Mouse (Mus musculus) heart, postnatal 25 days (tissue): Measurements from ENCODE around the gene Gm28051. TPM values are rescaled to one million over a fixed set of nuclear protein-coding genes. Genes with fewer than 3 reads are reported as not detected.

Experiments used
- microRNA-seq: library from miRNA; unstranded; fragments of <30 nt; microRNA quantifications from one replicate; pipeline ENCODE4 v1.2.0, GENCODE M21; 2022
- total RNA-seq, 2 experiments: library from RNA; stranded (reverse); gene quantifications; 2 replicates each; pipeline ENCODE4 v1.2.3; 2021

Gm28051 gene
- total RNA-seq, 2 experiments from 2014 or later = not detected

Small RNAs within 50 kb of the gene (microRNA-seq; reads per million reads assigned to microRNA genes)
- gene Mir1936 = not detected

Other genes starting within 250 kb of the Gm28051 start
- not detected for gene Chga, start 202.8 kb downstream of the Gm28051 start, total RNA-seq
- 1 to 10 TPM; 8.3 to 8.9 TPM for gene Itpk1, start 52.8 kb downstream of the Gm28051 start, total RNA-seq
- 1 to 10 TPM; 7.3 to 7.9 TPM for gene Moap1, start 14.1 kb downstream of the Gm28051 start, total RNA-seq
- gene Tmem251, start 14.0 kb downstream of the Gm28051 start, total RNA-seq = 1 to 10 TPM; 3.3 to 3.9 TPM
- 10 to 100 TPM; 10.8 to 11.7 TPM for gene Gon7, start within 50 bp of the Gm28051 start, total RNA-seq
- gene Ubr7, start 202 bp upstream of the Gm28051 start, total RNA-seq = 10 to 100 TPM; 24.4 to 25.3 TPM
- 1 to 10 TPM; 3.8 to 4.9 TPM for gene Gm20604, start 907 bp upstream of the Gm28051 start, total RNA-seq
- gene Btbd7, start 120.7 kb upstream of the Gm28051 start, total RNA-seq = 10 to 100 TPM; 24.7 to 28.6 TPM
- gene Cox8c, start 141.6 kb upstream of the Gm28051 start, total RNA-seq = not detected
- gene Unc79, start 191.1 kb upstream of the Gm28051 start, total RNA-seq = under 1 TPM; 0.06 to 0.13 TPM